Mouse (Mus musculus): ENCODE data around the gene Hrg. TPM values are rescaled to one million over a fixed set of nuclear protein-coding genes. Genes with fewer than 3 reads are reported as not detected.
"Not testable (repeated sequence)": the region's sequence is repeated elsewhere in the genome, so short reads cannot be mapped to it uniquely, and the experiment has no call there.

The Hrg gene
- total RNA-seq, 1 experiment from 2014 or later, result not detected

DNA sequence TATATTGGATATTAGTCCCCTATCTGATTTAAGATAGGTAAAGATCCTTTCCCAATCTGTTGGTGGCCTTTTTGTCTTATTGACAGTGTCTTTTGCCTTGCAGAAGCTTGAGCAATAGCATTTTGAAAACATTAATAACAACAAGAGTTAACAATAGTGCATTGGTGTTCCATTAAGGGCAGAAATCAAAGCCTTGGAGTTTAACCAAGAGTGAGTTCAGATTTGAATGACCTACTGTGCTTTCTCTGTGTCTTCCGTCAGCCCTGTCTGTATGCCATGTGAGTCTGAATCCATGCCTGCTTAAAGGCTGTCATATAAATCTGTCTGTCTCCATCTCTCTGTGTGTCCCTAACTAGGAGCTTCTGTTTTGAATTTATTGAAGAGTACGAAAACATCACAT, 3.5 kb upstream of the Hrg start:
- no peak for ATAC-seq (replicated peaks in 1 of 2; ENCODE audit: insufficient read depth in 1 of 2, low FRiP score in 2 of 2, low TSS enrichment in 1 of 2, low read depth in 1 of 2, poor library complexity in 2 of 2, severe bottlenecking in 2 of 2)

DNA sequence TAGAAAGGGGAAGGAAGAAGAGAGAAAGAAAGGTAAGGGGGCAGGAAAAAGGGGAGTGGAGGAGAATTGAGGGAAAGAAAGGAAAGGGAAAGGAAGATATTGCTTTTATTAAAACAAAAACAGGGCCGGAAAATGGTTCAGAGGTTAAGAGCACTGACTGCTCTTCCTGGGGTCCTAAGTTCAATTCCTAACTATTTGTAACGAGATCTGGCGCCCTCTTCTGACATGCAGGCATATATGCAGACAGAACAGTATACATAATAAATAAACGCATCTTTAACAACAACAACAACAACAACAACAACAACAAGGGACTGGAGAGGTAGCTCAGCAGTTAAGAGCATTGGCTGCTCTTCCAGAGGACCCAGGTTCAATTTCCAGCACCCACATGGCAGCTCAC, 2.2 kb downstream of the Hrg start:
- no peak for ATAC-seq (replicated peaks in 1 of 2; ENCODE audit: insufficient read depth in 1 of 2, low FRiP score in 2 of 2, low TSS enrichment in 1 of 2, low read depth in 1 of 2, poor library complexity in 2 of 2, severe bottlenecking in 2 of 2)

DNA sequence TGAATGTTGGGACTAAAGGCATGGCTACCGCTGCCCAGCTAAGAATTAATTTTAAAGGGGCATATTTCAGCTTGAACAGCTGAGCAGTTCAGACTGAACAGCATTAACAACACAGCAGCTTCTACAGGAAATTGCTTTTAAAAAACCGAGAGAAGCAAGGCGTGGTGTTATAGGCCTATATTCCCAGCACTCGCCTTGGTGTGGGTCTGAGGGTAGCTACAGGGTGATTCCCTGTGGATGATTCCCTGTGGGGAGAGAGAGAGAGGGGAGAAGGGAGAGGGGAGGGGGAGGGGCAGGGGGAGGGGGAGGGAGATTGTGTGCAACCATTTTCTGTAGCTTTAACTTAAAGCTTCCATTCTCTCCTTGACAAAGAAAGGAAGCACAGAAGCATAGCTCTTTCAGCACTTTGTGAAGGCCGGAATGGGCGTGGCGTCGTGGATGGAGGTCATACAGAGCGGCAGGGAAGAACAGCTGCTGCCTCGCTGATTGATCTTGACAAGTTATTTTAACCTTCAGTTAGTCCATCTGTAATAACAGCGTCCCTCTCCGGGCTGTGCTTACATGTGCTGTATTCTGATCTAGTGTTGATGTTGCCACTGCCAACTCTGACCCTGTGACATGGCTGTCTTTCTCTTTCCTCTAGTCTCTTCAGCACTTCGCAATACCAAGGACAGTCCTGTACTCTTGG, 4.7 kb downstream of the Hrg start:
- ATAC-seq (replicated peaks in 1 of 2; ENCODE audit: insufficient read depth in 1 of 2, low FRiP score in 2 of 2, low TSS enrichment in 1 of 2, low read depth in 1 of 2, poor library complexity in 2 of 2, severe bottlenecking in 2 of 2), result no peak

DNA sequence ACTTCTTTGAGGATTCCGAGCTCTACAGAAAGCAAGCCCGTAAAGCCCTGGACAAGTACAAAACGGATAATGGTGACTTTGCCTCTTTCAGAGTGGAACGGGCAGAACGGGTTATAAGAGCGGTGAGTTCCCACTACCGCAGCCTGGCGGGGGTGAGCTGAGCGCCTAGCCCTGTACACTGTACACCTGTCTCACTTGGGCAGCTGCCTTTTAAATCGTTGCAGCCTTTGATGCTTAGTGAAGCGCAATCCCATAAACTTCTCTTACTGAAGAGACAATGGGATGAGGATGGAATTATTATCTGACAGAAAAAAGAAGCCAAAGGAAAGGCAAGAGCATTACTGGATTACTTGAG, 5.2 kb downstream of the Hrg start:
- ATAC-seq (replicated peaks in 1 of 2; ENCODE audit: insufficient read depth in 1 of 2, low FRiP score in 2 of 2, low TSS enrichment in 1 of 2, low read depth in 1 of 2, poor library complexity in 2 of 2, severe bottlenecking in 2 of 2), result no peak

DNA sequence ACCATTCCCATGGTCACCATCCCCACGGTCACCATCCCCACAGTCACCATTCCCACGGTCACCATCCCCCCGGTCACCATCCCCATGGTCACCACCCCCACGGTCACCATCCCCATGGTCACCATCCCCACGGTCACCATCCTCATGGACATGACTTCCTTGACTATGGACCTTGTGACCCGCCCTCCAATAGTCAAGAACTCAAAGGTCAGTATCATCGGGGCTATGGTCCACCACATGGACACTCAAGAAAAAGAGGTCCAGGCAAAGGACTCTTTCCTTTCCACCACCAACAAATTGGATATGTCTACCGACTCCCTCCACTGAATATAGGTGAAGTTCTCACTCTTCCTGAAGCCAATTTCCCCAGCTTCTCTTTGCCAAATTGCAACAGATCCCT, 10.2 kb downstream of the Hrg start:
- no peak for ATAC-seq (replicated peaks in 1 of 2; ENCODE audit: insufficient read depth in 1 of 2, low FRiP score in 2 of 2, low TSS enrichment in 1 of 2, low read depth in 1 of 2, poor library complexity in 2 of 2, severe bottlenecking in 2 of 2)

DNA sequence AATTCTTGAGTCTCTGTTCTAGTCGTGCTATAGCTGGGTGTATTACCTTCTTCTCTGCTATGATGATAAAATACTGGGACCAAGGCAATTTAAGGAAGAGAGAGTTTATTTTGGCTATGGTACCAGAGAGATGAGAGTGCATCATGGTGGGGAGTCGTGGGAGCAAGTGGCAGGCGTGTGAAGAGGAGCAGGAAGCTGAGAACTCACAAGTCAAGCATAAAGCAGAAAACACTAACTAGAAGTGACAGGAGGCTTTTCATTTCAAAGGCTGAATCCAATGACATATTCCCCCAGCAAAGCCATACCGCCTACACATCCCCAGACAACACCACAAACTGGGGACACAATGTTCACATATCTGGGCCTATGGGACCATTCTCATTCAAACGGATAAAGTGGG, 11.4 kb downstream of the Hrg start:
- no peak for ATAC-seq (replicated peaks in 1 of 2; ENCODE audit: insufficient read depth in 1 of 2, low FRiP score in 2 of 2, low TSS enrichment in 1 of 2, low read depth in 1 of 2, poor library complexity in 2 of 2, severe bottlenecking in 2 of 2)

DNA sequence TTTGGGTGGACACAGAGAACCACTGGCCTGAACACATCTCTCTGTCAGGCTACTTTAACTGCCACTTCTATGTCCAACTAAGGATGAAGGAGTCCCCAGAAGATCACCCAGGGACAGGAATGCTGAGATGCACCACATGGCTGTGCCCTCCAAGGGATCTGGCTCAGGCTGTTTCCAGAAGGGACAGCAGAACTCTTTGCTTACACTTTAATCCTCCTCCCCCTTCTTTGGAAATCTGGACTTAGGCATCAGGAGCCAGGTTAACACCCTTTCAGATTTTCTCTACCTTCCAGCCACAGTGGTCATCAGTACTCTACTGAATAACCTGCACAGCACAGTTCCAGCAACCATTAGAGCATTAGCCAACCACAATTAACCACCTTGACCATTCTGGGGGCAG, 12.4 kb downstream of the Hrg start:
- ATAC-seq (replicated peaks in 1 of 2; ENCODE audit: insufficient read depth in 1 of 2, low FRiP score in 2 of 2, low TSS enrichment in 1 of 2, low read depth in 1 of 2, poor library complexity in 2 of 2, severe bottlenecking in 2 of 2), result no peak

DNA sequence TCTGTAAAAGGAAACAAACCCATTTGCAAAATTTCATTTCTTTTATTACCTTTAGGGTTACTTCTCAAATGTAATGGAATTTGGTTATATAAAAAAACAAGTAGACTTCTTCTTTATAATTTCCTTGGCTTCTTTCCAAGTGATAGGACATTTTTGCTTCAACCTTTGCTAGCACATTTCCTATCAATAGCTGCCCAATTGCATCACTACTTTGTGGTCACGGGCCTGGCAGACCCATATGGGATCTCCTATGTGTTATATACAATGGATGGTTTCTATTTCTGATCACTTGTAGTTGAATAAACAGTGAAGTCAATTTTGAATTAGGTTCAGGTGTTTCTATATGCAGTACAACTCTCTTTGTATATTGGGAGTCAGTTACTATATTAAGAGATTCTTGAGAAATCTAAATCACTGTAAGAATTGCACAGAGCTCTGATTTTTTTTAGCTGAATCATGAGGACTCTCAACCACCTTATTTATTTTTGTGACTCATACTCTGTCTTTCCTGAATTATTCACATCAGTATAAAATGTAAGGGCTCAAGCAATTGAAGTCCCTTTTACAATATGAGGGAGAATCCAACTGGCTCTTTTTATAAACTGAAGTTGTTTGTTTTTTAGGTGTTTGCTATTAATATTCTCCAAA, 16.6 kb downstream of the Hrg start:
- no peak for ATAC-seq (replicated peaks in 1 of 2; ENCODE audit: insufficient read depth in 1 of 2, low FRiP score in 2 of 2, low TSS enrichment in 1 of 2, low read depth in 1 of 2, poor library complexity in 2 of 2, severe bottlenecking in 2 of 2)

DNA sequence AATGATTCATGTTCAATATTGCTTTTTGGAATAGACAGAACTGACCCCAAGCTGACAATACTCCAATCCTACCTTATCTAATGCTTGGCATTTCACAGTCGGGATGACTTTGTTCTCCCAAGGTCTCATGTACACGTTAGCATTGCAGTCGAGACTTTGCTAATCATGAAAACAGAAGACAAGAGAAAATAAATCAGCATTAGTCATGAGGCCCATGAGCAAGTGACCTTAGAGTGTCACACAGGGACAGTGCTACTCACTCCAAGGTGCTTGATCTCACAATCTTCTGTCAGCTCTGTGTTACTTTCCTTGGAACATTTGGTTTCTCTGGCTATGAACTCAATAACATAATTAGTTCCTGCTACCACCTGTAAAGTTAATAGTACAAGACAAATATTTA, 46.1 kb downstream of the Hrg start:
- ATAC-seq (replicated peaks in 1 of 2; ENCODE audit: insufficient read depth in 1 of 2, low FRiP score in 2 of 2, low TSS enrichment in 1 of 2, low read depth in 1 of 2, poor library complexity in 2 of 2, severe bottlenecking in 2 of 2), result not testable (repeated sequence)

Other genes starting within 250 kb of the Hrg start
- not detected in 2 replicates for gene Crygs, start 139.5 kb upstream of the Hrg start, total RNA-seq (2017)
- 16.9 and 23.7 TPM in 2 replicates for gene Tbccd1, start 93.4 kb upstream of the Hrg start, total RNA-seq (2017)
- 88.0 and 110 TPM in 2 replicates for gene Dnajb11, start 93.2 kb upstream of the Hrg start, total RNA-seq (2017)
- gene Ahsg, start 59.8 kb upstream of the Hrg start, total RNA-seq (2017), result not detected in 2 replicates
- gene Fetub, start 32.7 kb upstream of the Hrg start, total RNA-seq (2017), result 1.1 TPM in 1 of 2 replicates, not detected in the other
- gene Kng2, start 78.4 kb downstream of the Hrg start, total RNA-seq (2017), result not detected in 2 replicates
- gene Kng1, start 106.8 kb downstream of the Hrg start, total RNA-seq (2017), result not detected in 2 replicates
- 1,260 and 1,493 TPM in 2 replicates for gene Eif4a2, start 156.4 kb downstream of the Hrg start, total RNA-seq (2017)
- gene Rfc4, start 176.7 kb downstream of the Hrg start, total RNA-seq (2017), result 59.0 and 75.0 TPM in 2 replicates
- not detected in 2 replicates for gene Adipoq, start 195.5 kb downstream of the Hrg start, total RNA-seq (2017)

Data from hematopoietic stem cell, adult 5-6 weeks (primary cell).